Mouse (Mus musculus) kidney, postnatal 0 days (tissue): Measurements from ENCODE around the gene Spocd1. TPM values are rescaled to one million over a fixed set of nuclear protein-coding genes. Genes with fewer than 3 reads are reported as not detected.
A peak's percentile ranks its signal among the peaks of the same experiment; 100 is the strongest.

Experiments used
- ATAC-seq: fragments of 200-750 bp; cut with Nextera tagmentation; replicated peaks from 2 replicates; pipeline ENCODE4 v1.8.0; 2017; ENCODE audit warnings: low read depth, moderate number of reproducible peaks, moderate TSS enrichment, moderate library complexity; ENCODE audit not compliant: low FRiP score
- DNase-seq: peaks from one replicate; pipeline ENCODE4 v3.0.0-alpha.2; 2016; ENCODE audit warnings: low spot score
- H3K27ac ChIP-seq: fragments of 300-500 bp; sonication (generic); 2 replicates; pipeline ENCODE4 v1.5.1; 2014; ENCODE audit warnings: mild to moderate bottlenecking
- H3K27me3 ChIP-seq: fragments of 300-500 bp; sonication (generic); 2 replicates; pipeline ENCODE4 v1.6.1; 2014; ENCODE audit warnings: low read length, mixed read lengths; ENCODE audit not compliant: insufficient read depth
- H3K36me3 ChIP-seq: fragments of 300-500 bp; sonication (generic); 2 replicates; pipeline ENCODE4 v1.6.1; 2014; ENCODE audit warnings: low read length, mixed read lengths; ENCODE audit not compliant: insufficient read depth
- H3K4me1 ChIP-seq: fragments of 300-500 bp; sonication (generic); replicated peaks from 2 replicates; pipeline ENCODE4 v1.6.1; 2014; ENCODE audit warnings: antibody characterized with exemption, low read length, mixed read lengths; ENCODE audit not compliant: insufficient read depth
- H3K4me2 ChIP-seq: fragments of 300-500 bp; sonication (generic); 2 replicates; pipeline ENCODE4 v1.6.1; 2014; ENCODE audit warnings: mild to moderate bottlenecking, low read length, moderate library complexity, mixed read lengths
- H3K4me3 ChIP-seq: fragments of 300-500 bp; sonication (generic); replicated peaks from 2 replicates; pipeline ENCODE4 v1.5.1; 2014; ENCODE audit warnings: low read depth, low read length
- H3K9ac ChIP-seq: fragments of 300-500 bp; sonication (generic); 2 replicates; pipeline ENCODE4 v1.6.1; 2014; ENCODE audit warnings: low read depth, low read length
- H3K9me3 ChIP-seq: fragments of 300-500 bp; sonication (generic); replicated peaks from 2 replicates; pipeline ENCODE4 v1.6.1; 2016; ENCODE audit warnings: low read length, inconsistent platforms, mixed read lengths
- CTCF ChIP-seq: IDR thresholded peaks from 2 replicates; pipeline ENCODE4 v1.5.1; 2016; ENCODE audit warnings: antibody characterized with exemption, low read depth, mild to moderate bottlenecking, moderate library complexity
- WGBS: fragments of 180-500 bp; shearing (Covaris S2); extraction: QIAGEN DNeasy Blood & Tissue Kit; methylation state at CpG from one replicate; pipeline ENCODE4 v1.1.7; 2014; 5-methylcytosine and 5-hydroxymethylcytosine counted together
- polyA plus RNA-seq: library from polyadenylated mRNA; unstranded; fragments of >200 nt; fragmentation: Nextera tagmentation; extraction: Ambion mirVana; gene quantifications from 2 replicates; pipeline ENCODE4 v1.2.1, GENCODE M21; 2015

Gene Spocd1
- polyA plus RNA-seq, 1 experiment from 2014 or later: not detected

DNA sequence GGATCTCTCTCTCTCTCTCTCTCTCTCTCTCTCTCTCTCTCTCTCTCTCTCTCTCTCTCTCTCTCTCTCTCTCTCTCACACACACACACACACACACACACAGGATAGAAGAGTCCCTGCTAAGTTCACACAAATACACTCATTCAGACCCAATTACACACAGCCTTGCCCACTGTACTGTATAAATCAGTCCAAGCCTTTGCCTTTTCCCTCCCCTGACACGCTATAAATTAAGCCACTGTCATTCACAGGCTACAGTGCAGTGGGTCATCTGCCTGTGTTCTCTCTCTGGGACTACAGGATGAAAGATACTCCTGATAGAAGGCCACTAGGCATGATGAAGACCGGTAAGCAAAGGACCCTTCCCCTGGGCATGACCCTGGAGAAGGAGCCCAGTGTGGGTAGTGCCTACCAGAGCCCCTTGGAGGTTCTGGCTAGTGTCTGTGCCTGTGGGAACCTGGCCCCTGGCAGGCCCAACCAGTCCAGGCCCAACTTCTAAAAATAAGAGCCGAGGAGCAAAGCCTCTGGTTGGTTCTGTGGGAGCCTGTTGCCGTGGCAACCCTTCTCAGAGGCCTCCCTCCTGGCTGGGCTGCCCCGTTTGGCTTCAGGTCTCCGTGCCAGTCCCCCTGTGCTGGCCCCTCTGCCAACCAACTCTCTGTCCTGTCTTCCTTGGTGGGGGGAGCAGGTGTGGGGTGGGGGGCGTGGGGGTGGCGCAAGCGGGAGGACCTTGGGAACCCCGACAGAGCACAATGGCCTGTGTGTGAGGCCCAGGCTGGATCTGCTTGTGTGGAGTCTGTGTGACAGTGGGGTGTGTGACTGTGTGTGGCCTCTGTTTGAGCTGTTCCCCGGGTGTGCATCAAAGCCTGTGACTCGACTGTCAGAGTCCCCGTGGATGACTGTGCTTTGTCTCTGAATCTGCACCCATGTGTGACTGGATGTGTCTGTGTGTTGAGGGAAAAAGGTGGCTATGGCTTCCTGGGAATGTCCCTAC is 38.3 kb downstream of the Spocd1 start:
- Histone ChIP-seq H3K4me1 (no peaks in the 10 kb centered on the region), H3K9ac (no peak overlapping the region), H3K36me3 (no peaks in the 10 kb centered on the region), H3K4me2 (no peak overlapping the region), H3K9me3 (no peaks in the 10 kb centered on the region), H3K27me3 (no peaks in the 10 kb centered on the region), H3K4me3 (no peak overlapping the region), H3K27ac (no peak overlapping the region)
- no peak for TF ChIP-seq CTCF
- ATAC-seq (peak; percentile 31; the same call in 1 of the 2 replicates), DNase-seq (peak; percentile 36)
- WGBS: 46% methylated on average over 13 of the region's 13 CpGs

DNA sequence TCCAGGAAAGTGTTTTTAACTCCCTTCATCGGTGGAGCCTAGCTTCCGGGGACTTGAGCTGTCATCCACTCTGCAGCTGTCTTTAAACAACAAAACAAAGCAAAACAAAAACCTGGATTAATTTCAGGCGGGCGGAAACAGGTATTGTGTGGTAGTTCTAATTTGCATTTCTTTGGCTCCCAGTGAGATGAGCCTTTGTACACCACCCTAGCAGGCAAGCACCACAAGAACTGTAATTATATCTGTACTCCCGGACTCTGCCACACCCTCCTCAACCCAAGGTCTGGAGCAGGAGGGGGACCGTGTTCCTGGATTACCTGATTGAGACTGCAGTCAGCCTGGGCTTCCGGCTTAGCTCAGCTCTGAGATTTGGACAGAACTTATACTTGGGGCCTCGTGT is 41.1 kb downstream of the Spocd1 start:
- WGBS: 52% methylated on average over 8 of the region's 8 CpGs
- ATAC-seq (no peak), DNase-seq (no peak)
- no peak overlapping the region for H3K27ac ChIP-seq
- H3K36me3 ChIP-seq: no peaks in the 10 kb centered on the region
- H3K9ac ChIP-seq: no peak overlapping the region
- H3K9me3 ChIP-seq: no peaks in the 10 kb centered on the region
- TF ChIP-seq CTCF: no peak
- no peaks in the 10 kb centered on the region for H3K27me3 ChIP-seq
- H3K4me1 ChIP-seq: no peaks in the 10 kb centered on the region
- no peak overlapping the region for H3K4me2 ChIP-seq
- H3K4me3 ChIP-seq: no peak overlapping the region

DNA sequence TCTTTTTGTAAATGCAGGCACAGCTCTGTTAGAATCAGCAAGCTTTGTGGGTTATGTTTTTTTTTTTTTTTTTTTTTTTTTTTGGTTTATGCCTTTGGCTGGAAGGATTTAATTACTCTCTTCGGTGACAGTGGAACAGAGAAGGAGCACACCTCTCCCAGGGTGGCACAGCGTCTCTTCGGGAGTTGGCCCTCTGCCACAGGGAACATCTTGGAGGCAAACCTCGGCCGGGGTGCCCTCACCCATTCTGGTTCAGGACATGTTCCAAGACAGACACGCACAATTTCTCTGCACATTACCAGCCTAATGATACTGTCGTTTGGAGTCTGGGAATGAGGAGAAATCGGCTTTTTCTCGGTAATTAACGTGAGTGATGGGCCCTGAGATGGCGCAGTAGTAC is 41.8 kb downstream of the Spocd1 start:
- no peak overlapping the region for H3K4me2 ChIP-seq
- H3K9ac ChIP-seq: no peak overlapping the region
- no peaks in the 10 kb centered on the region for H3K27me3 ChIP-seq
- no peak for TF ChIP-seq CTCF
- H3K27ac ChIP-seq: no peak overlapping the region
- WGBS: 86% methylated on average over 11 of the region's 11 CpGs
- H3K4me3 ChIP-seq: no peak overlapping the region
- H3K4me1 ChIP-seq: no peaks in the 10 kb centered on the region
- no peaks in the 10 kb centered on the region for H3K36me3 ChIP-seq
- ATAC-seq: no peak
- no peak for DNase-seq
- H3K9me3 ChIP-seq: no peaks in the 10 kb centered on the region

DNA sequence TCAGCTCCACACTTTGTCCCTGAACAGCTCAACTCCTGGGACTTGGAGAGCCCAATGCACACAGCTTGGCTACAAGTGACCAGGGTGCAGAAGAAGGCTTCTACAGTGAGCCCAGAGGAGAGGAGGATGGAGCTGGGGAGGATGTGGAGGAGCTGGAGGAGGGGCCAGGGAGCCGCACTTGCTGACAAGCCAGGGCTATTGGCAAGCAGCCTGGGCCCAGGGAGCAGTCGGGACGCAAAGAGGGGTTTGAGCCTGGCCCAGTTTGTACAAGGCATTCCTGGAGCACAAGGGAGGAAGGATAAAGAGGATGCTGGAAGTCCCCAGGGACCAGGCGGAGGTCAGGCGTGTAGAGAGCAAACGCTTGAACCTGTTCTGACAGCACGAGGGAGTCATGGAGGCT is 42.9 kb downstream of the Spocd1 start:
- Histone ChIP-seq H3K9me3 (no peaks in the 10 kb centered on the region), H3K27ac (no peak overlapping the region), H3K36me3 (no peaks in the 10 kb centered on the region), H3K4me2 (no peak overlapping the region), H3K4me1 (no peaks in the 10 kb centered on the region), H3K27me3 (no peaks in the 10 kb centered on the region), H3K9ac (no peak overlapping the region), H3K4me3 (no peak overlapping the region)
- 29% methylated on average over 7 of the region's 7 CpGs for WGBS
- no peak for TF ChIP-seq CTCF
- DNase-seq: peak; percentile 25
- no peak for ATAC-seq

DNA sequence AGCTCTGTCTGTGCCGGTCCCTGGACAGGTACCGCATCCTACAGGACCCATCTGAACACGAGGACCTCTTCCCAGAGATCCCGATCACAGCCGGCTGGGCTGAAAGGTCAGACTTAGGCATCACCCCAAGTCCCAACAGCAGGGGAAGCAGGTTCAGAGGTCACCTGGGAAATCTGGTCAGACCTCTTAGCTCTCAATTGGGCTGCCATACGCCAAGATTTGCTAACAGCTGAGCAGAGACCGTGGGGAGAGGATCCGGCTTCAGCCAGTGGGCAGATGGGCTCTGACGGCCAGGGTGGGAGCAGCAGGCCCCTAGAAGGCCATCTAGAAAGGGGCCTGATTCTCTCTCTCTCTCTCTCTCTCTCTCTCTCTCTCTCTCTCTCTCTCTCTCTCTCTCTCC is 45.2 kb downstream of the Spocd1 start:
- no peak for TF ChIP-seq CTCF
- H3K4me1 ChIP-seq: no peaks in the 10 kb centered on the region
- ATAC-seq: no peak
- 62% methylated on average over 9 of the region's 9 CpGs for whole genome bisulfite sequencing
- H3K27ac ChIP-seq: no peak overlapping the region
- no peaks in the 10 kb centered on the region for H3K27me3 ChIP-seq
- no peak overlapping the region for H3K4me3 ChIP-seq
- H3K9ac ChIP-seq: no peak overlapping the region
- H3K9me3 ChIP-seq: no peaks in the 10 kb centered on the region
- DNase-seq: no peak
- no peaks in the 10 kb centered on the region for H3K36me3 ChIP-seq
- no peak overlapping the region for H3K4me2 ChIP-seq

DNA sequence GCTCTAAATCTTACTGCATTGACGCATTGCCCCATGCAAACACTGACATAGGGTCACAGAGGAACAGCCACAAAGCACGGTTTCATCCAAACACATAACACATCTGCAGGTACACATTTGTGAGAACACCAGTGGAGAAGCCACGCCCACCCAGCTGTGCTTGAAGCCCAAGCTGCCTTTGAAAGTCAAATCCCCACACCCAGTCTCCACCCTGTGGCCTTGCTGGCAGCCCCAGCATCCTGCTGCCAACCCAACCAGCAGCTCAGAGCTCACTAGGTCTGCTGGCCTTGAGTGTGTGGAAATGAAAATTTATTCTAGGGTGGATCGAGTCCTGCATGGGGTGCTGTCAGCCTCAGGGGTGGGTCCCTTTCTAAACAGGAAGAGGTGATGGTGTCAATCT is 48.2 kb downstream of the Spocd1 start:
- Histone ChIP-seq H3K4me1 (0 out of 2 replicates have a peak, but pooled peaks cover 7% of the 10 kb centered on the region), H3K4me3 (no peak overlapping the region), H3K27me3 (no peaks in the 10 kb centered on the region), H3K27ac (no peak overlapping the region), H3K9me3 (no peaks in the 10 kb centered on the region), H3K9ac (no peak overlapping the region), H3K36me3 (no peaks in the 10 kb centered on the region), H3K4me2 (no peak overlapping the region)
- 58% methylated on average over 4 of the region's 4 CpGs for WGBS
- TF ChIP-seq CTCF: no peak
- no peak for ATAC-seq
- no peak for DNase-seq
